Mouse (Mus musculus) liver, embryonic 14.5 days (tissue): ENCODE results near the gene Vps39.

ENCODE experiments used
- CTCF ChIP-seq: IDR thresholded peaks from 2 replicates; pipeline ENCODE4 v1.5.1; 2016; ENCODE audit warnings: antibody characterized with exemption, low read depth, control low read depth
- EP300 ChIP-seq: IDR thresholded peaks from 2 replicates; pipeline ENCODE4 v1.6.1; 2016; ENCODE audit warnings: antibody characterized with exemption, low read depth

DNA sequence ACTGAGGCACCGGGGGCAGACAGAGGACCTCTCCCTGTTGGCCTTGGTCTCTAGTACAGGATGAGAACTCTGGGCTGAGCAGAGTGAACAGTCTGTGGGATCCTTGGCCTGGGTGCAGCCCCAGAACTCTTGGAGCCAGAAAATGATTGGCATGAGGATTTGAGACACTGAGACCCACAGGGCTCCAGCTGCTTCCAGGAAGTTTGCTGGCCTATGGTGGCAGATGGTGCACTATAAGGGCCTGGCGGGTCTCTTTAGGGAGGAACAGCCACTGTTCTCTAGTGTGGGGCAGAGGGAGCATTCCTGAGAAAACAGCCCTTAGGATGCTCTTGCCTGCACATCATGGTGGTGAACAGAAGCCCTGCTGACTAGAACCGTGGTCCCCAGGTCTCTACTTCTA is 64.5 kb downstream of the Vps39 start:
- TF ChIP-seq CTCF (no peak), EP300 (no peak)
